Mouse (Mus musculus) embryonic stem cell, embryonic (primary cell): ENCODE results near the gene Fbxo27.

Source experiments
- CTCF ChIA-PET, 4 experiments: fragments of 300-600 bp in 2 of 4; fragments of 350-600 bp in 2 of 4; sonication (Branson Sonifier 250); formaldehyde crosslinking; loops; one replicate each; lab custom pipeline; 2022; ENCODE audit warnings: inconsistent platforms in 2 of 4; lab: Charles Lee
- POLR2A ChIA-PET, 4 experiments: fragments of 300-600 bp in 2 of 4; fragments of 350-600 bp in 2 of 4; sonication (Branson Sonifier 250); formaldehyde crosslinking; loops; one replicate each; lab custom pipeline; 2022; ENCODE audit warnings: antibody characterized with exemption in 4 of 4, inconsistent platforms in 1 of 4; lab: Charles Lee

The Fbxo27 gene

GRCm38 (mm10) chr7:28719159-28719558 is 26.5 kb downstream of the Fbxo27 start:
- ChIA-PET CTCF (interaction anchor here (0.5 to 1.7 kb wide), 9 partner anchors 8 to 149 kb away, joined by 3 to 5 read pairs (median 3); partner anchors contain the start of genes Mrps12 (in 1 of the 4) and Sars2 (in 1 of the 4)), POLR2A (interaction anchor here in 3 of 4 experiments (0.6 to 5.1 kb wide), 37 partner anchors 8 to 1374 kb away, joined by 3 to 44 read pairs (median 4); partner anchors contain the start of genes Fbxo27 (in 1 of the 3), Mrps12 (in 1 of the 3) and Sars2 (in 1 of the 3))

- POLR2A ChIA-PET: interaction anchor here in 3 of 4 experiments (0.6 to 5.1 kb wide), 28 partner anchors 8 to 699 kb away, joined by 3 to 44 read pairs (median 4); partner anchors contain the start of genes Fbxo27 (in 1 of the 3), Mrps12 (in 1 of the 3) and Sars2 (in 1 of the 3)
- CTCF ChIA-PET: interaction anchor here (0.5 to 1.7 kb wide), 8 partner anchors 9 to 151 kb away, joined by 3 to 5 read pairs (median 3); no protein-coding TSS in a partner anchor
These were observed 27.0 kb downstream of the Fbxo27 start for GRCm38 (mm10) chr7:28719650-28720049.

- POLR2A ChIA-PET: interaction anchor here in 2 of 4 experiments (0.8 to 1.6 kb wide), 10 partner anchors 10 to 61 kb away, joined by 3 to 8 read pairs (median 4); partner anchors contain the start of gene Fbxo27 (in 1 of the 2)
- CTCF ChIA-PET: interaction anchor here in 2 of 4 experiments (0.6 to 1.7 kb wide), 5 partner anchors 10 to 551 kb away, joined by 3 to 7 read pairs (median 4); no protein-coding TSS in a partner anchor
These were observed 28.3 kb downstream of the Fbxo27 start for GRCm38 (mm10) chr7:28720753-28721537.

GRCm38 (mm10) chr7:28722079-28722478 is 29.4 kb downstream of the Fbxo27 start:
- ChIA-PET CTCF (no interaction called here), POLR2A (interaction anchor here in 1 of 4 experiments (1.4 kb wide), 2 partner anchors 8 to 21 kb away, joined by 3 read pairs; no protein-coding TSS in a partner anchor)

- CTCF ChIA-PET: interaction anchor here (0.5 to 1.1 kb wide), 5 partner anchors 14 to 123 kb away, joined by 3 to 4 read pairs (median 4); partner anchors contain the start of genes Mrps12 (in 1 of the 4) and Sars2 (in 1 of the 4)
These were observed 32.0 kb downstream of the Fbxo27 start for GRCm38 (mm10) chr7:28724613-28725012.

GRCm38 (mm10) chr7:28726600-28726999 is 34.0 kb downstream of the Fbxo27 start:
- ChIA-PET CTCF (interaction anchor here in 1 of 4 experiments (1.4 kb wide), 1 partner anchor 129 kb away, joined by 5 read pairs; the partner anchor contains the start of genes Pak4 and Samd4b), POLR2A (interaction anchor here in 1 of 4 experiments (1.1 to 1.9 kb wide), 3 partner anchors 9 to 51 kb away, joined by 3 to 5 read pairs (median 4); no protein-coding TSS in a partner anchor)

More at GRCm38 (mm10) chr7:28724613-28725012, 32.0 kb downstream of the Fbxo27 start:
- POLR2A ChIA-PET: interaction anchor here in 3 of 4 experiments (0.6 to 2.8 kb wide), 19 partner anchors 8 to 286 kb away, joined by 3 to 10 read pairs (median 3); partner anchors contain the start of genes Eif3k (in 1 of the 3), Fbxo17 (in 1 of the 3), Fbxo27 (in 1 of the 3) and Map4k1 (in 1 of the 3)

GRCm38 (mm10) chr7:28727649-28728340 is 35.1 kb downstream of the Fbxo27 start:
- ChIA-PET CTCF (interaction anchor here (0.6 to 1.8 kb wide), 19 partner anchors 8 to 1220 kb away, joined by 3 to 10 read pairs (median 4); partner anchors contain the start of genes Fbxo17 (in 1 of the 4), Gmfg (in 1 of the 4), Mrps12 (in 1 of the 4) and Pak4 (in 1 of the 4)), POLR2A (interaction anchor here (0.5 to 2.0 kb wide), 20 partner anchors 9 to 665 kb away, joined by 3 to 11 read pairs (median 3); partner anchors contain the start of genes Mrps12 (in 2 of the 4), Sars2 (in 2 of the 4), Fbxo17 (in 1 of the 4) and Pak4 (in 1 of the 4))

- ChIA-PET POLR2A (interaction anchor here in 3 of 4 experiments (0.5 to 5.2 kb wide), 69 partner anchors 8 to 1225 kb away, joined by 3 to 37 read pairs (median 4); partner anchors contain the start of genes Fbxo17 (in 3 of the 3), Mrps12 (in 3 of the 3), Sars2 (in 3 of the 3) and Med29 (in 2 of the 3)), CTCF (interaction anchor here in 2 of 4 experiments (0.5 to 2.7 kb wide), 9 partner anchors 10 to 233 kb away, joined by 3 to 22 read pairs (median 3); partner anchors contain the start of genes Mrps12 (in 2 of the 2) and Sars2 (in 2 of the 2))
These were observed 39.9 kb downstream of the Fbxo27 start for GRCm38 (mm10) chr7:28732341-28733142.

- CTCF ChIA-PET: interaction anchor here in 2 of 4 experiments (0.8 to 2.7 kb wide), 7 partner anchors 9 to 137 kb away, joined by 3 to 22 read pairs (median 4); partner anchors contain the start of genes Mrps12 (in 2 of the 2) and Sars2 (in 2 of the 2)
- POLR2A ChIA-PET: interaction anchor here in 3 of 4 experiments (0.5 to 5.2 kb wide), 58 partner anchors 9 to 1226 kb away, joined by 3 to 37 read pairs (median 4); partner anchors contain the start of genes Fbxo17 (in 3 of the 3), Mrps12 (in 3 of the 3), Sars2 (in 3 of the 3) and Pak4 (in 2 of the 3)
These were observed 40.6 kb downstream of the Fbxo27 start for GRCm38 (mm10) chr7:28733211-28733610.

- ChIA-PET POLR2A (interaction anchor here in 2 of 4 experiments (0.6 to 5.2 kb wide), 55 partner anchors 9 to 571 kb away, joined by 3 to 36 read pairs (median 4); partner anchors contain the start of genes Fbxo17 (in 2 of the 2), Sirt2 (in 2 of the 2), Dyrk1b (in 1 of the 2) and Eif3k (in 1 of the 2)), CTCF (interaction anchor here in 2 of 4 experiments (0.5 to 1.6 kb wide), 10 partner anchors 8 to 558 kb away, joined by 3 to 5 read pairs (median 3); partner anchors contain the start of genes Gmfg (in 1 of the 2) and Sirt2 (in 1 of the 2))
These were observed 43.1 kb downstream of the Fbxo27 start for GRCm38 (mm10) chr7:28735701-28736100.

GRCm38 (mm10) chr7:28739829-28740228 is 47.2 kb downstream of the Fbxo27 start:
- ChIA-PET CTCF (interaction anchor here in 2 of 4 experiments (0.5 to 1.1 kb wide), 3 partner anchors 9 to 64 kb away, joined by 3 to 5 read pairs (median 3); no protein-coding TSS in a partner anchor), POLR2A (interaction anchor here in 2 of 4 experiments (0.8 to 1.7 kb wide), 5 partner anchors 12 to 73 kb away, joined by 3 to 5 read pairs (median 3); partner anchors contain the start of gene Sirt2 (in 1 of the 2))

- CTCF ChIA-PET: interaction anchor here in 3 of 4 experiments (0.7 to 1.9 kb wide), 5 partner anchors 65 to 504 kb away, joined by 3 to 4 read pairs (median 3); no protein-coding TSS in a partner anchor
- POLR2A ChIA-PET: interaction anchor here in 3 of 4 experiments (0.7 to 3.1 kb wide), 21 partner anchors 8 to 390 kb away, joined by 3 to 38 read pairs (median 5); partner anchors contain the start of genes Ccer2 (in 1 of the 3), Fbxo27 (in 1 of the 3), Med29 (in 1 of the 3) and Paf1 (in 1 of the 3)
These were observed 48.3 kb downstream of the Fbxo27 start for GRCm38 (mm10) chr7:28740949-28741348.

- ChIA-PET CTCF (interaction anchor here (0.5 to 2.1 kb wide), 56 partner anchors 8 to 1255 kb away, joined by 3 to 25 read pairs (median 4); partner anchors contain the start of genes Sirt2 (in 2 of the 4), Capn12 (in 1 of the 4), Ccer2 (in 1 of the 4) and Eif3k (in 1 of the 4)), POLR2A (interaction anchor here in 3 of 4 experiments (0.6 to 3.2 kb wide), 85 partner anchors 8 to 777 kb away, joined by 3 to 38 read pairs (median 5); partner anchors contain the start of genes Sirt2 (in 3 of the 3), Ccer2 (in 2 of the 3), Fbxo17 (in 2 of the 3) and Med29 (in 2 of the 3))
These were observed 48.7 kb downstream of the Fbxo27 start for GRCm38 (mm10) chr7:28741368-28741708.

GRCm38 (mm10) chr7:28741709-28742438 is 49.2 kb downstream of the Fbxo27 start, which contains the start of the genes Mrps12 and Sars2:
Gene Mrps12 (minus strand): TSS chr7:28741820.
Gene Sars2 (plus strand): TSS chr7:28741992.
- ChIA-PET CTCF (interaction anchor here (0.5 to 2.1 kb wide), 66 partner anchors 9 to 1255 kb away, joined by 3 to 25 read pairs (median 4); partner anchors contain the start of genes Sirt2 (in 3 of the 4), Ccer2 (in 2 of the 4), Capn12 (in 1 of the 4) and Eif3k (in 1 of the 4)), POLR2A (interaction anchor here (0.5 to 3.2 kb wide), 111 partner anchors 8 to 1538 kb away, joined by 3 to 38 read pairs (median 4); partner anchors contain the start of genes Sirt2 (in 3 of the 4), Ccer2 (in 2 of the 4), Eif3k (in 2 of the 4) and Fbxo17 (in 2 of the 4))
